Mouse (Mus musculus) large intestine, adult 2 months (tissue): ENCODE results near the gene Togaram2. TPM values are rescaled to one million over a fixed set of nuclear protein-coding genes. Genes with fewer than 3 reads are reported as not detected.
"Not testable (repeated sequence)": the region's sequence is repeated elsewhere in the genome, so short reads cannot be mapped to it uniquely, and the experiment has no call there.

Experiments
- DNase-seq: peaks from one replicate; pipeline ENCODE4 v3.0.0-alpha.2; 2012; ENCODE audit warnings: low read depth, low spot score
- WGBS: fragments of 180-500 bp; shearing (Covaris S2); methylation state at CpG from one replicate; pipeline ENCODE4 v1.1.7; 2018; 5-methylcytosine and 5-hydroxymethylcytosine counted together
- polyA plus RNA-seq: library from polyadenylated mRNA; depleted of rRNA; stranded (reverse); fragments of >200 nt; gene quantifications from 2 replicates; pipeline ENCODE4 v1.2.3, GENCODE M21; 2012; rRNA removed

Togaram2 gene
- polyA plus RNA-seq = 0.27 and 0.29 TPM in 2 replicates

DNA sequence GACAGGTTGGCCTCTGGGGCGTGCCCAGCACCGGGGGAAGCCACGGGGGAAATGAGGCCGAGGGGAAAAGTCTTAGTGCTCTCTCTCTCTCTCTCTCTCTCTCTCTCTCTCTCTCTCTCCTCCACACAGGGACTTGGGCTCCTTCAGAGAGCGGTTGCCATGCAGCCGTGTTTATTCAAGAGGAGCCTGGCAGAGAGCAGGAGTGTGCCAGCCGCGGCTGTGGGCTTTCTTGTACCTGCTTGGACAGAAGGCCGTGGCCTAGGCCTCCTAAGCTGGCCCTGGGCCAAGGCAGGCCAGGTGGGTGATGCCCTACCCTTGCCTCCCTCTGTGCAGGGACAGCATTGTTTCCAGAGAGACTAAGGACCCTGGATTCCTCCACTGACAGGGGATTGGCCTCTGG is at the start of gene Togaram2:
Togaram2 (plus strand) TSS at position 170 of the 400 bp plus-strand sequence.
- DNase-seq = no peak
- 36% methylated on average over 9 of the region's 9 CpGs for WGBS

DNA sequence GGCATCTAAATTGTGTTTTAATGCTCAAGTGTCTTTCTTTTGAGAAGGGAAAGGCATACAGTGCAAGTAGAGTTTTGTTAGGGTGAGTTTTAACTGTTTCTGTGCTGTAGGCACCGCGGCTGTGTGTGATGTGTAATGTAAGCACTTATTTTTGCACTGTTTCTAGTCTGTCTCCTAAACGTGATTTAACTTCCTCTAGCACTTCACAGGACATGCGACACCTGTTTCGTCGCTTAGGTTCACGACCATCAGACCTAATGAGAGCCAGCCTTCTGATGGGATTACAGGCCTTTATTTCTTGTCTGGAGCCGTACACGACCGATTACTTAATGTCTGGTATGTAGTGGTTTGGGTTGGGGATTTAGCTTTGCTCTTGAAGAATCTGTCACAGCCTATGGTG is 41.3 kb upstream of the Togaram2 start:
- no peak for DNase-seq
- WGBS = 83% methylated on average over 10 of the region's 10 CpGs

DNA sequence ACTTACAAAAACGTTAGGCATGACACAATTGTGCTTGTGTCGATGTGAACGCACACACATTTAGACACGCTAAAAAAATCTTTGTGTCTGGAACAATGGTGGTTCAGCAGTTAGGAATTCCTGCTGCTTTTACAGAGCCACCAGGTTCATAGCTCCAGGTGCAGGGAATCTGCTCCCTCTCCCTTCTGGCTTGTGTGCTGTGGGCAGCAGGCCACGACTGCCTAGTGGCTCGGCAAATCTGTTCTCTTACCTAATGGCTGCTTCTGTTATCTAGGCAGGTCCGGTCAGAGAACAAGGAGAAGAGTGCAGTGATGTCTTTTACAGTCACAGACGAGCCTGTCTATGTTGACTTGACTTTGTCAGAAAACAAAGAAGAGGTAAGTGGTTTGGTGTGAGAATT is 39.7 kb upstream of the Togaram2 start:
- DNase-seq = no peak
- 78% methylated on average over 8 of the region's 8 CpGs for WGBS

DNA sequence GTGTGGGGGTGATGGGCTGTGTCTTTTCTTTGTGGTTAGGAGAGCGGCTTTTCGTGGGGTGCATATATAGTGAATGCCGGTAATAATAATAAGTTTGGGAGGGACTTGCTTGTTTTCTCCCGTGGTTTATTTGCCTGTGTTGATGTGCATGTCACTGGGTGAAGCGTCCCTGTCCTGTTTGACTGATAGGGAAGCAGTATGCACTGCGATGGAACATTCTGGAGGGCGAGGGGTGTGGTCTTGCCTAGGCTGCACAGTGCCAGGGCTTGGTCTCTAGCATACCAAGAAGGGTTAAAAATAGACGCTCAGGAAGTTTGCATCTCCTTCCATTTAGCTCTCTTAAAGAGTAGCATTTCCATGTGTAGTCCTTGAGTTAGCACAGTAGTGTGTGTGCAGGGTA is 36.3 kb upstream of the Togaram2 start:
- no peak for DNase-seq
- WGBS = 88% methylated on average over 8 of the region's 8 CpGs

DNA sequence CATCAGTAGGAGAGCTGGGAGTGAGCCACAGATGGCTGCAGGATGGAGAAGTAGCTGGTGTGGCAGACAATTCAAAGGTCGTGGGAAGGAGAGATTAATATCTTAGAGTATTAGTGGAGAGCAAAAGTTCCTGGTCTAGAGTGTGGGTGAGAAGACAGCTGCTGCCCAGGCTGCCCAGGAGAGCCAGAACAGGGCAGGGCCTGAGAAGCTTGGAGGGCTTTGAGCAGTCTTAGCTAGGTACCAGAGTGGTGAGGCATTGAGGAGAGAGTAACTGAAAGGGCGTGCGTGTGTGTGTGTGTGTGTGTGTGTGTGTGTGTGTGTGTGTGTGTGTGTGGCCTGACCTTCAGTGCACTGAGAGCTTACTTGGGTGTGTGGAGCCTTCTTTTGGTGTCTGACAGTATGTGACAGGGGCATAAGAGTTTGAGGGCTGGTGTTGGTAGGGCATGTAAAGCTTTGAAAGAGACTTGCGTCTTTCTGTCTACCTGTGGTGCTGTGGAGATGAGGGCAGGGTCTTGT is 35.3 kb upstream of the Togaram2 start:
- DNase-seq = no peak
- 86% methylated on average over 4 of the region's 4 CpGs for WGBS

DNA sequence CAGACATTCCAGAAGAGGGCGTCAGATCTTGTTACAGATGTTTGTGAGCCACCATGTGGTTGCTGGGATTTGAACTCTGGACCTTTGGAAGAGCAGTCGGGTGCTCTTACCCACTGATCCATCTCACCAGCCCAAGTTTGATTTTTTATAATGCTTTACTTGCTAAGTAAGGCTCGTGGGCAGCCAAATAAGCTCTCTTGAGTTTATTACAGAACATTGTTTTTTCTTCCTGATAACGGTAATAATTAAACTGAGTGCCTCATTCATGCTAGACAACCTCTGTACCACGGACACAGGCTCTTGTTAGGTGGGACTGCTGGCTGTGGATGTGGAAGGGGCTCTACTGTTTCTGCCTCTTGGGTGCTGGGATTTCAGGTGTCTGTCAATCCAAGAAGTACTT is 34.0 kb upstream of the Togaram2 start:
- 26% methylated on average over 5 of the region's 5 CpGs for WGBS
- not testable (repeated sequence) for DNase-seq

DNA sequence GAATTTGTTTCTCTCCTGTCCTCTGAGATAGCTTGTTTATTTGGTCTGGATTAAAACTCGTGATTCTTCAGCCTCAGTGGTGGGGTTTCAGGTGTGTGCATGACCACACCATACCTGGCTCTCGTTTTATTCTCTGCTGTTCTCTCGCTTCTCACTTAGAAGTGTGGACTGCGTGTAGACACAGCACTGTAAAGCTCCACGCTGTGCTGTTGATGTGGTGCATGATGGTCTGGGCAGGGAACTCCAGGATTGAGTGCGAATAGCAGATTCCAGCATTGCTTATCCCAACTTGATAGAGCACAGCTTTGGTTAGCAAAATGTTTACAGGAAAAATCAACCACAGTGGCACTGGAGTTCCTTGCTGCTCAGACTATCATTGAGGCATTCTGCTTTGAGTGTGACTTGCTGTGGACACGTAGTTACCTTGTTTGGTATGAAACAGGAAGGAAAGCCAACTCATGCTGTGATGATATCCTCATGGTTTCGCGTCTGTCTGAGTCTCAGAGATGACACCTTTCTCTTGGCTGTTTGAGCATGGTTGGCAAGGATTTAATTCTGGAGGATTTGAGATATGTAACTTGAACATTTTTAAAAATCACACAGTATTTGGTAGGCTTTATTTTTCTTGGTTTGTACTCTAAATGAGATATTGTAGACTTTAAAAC is 32.5 kb upstream of the Togaram2 start:
- 88% methylated on average over 9 of the region's 9 CpGs for WGBS
- no peak for DNase-seq

DNA sequence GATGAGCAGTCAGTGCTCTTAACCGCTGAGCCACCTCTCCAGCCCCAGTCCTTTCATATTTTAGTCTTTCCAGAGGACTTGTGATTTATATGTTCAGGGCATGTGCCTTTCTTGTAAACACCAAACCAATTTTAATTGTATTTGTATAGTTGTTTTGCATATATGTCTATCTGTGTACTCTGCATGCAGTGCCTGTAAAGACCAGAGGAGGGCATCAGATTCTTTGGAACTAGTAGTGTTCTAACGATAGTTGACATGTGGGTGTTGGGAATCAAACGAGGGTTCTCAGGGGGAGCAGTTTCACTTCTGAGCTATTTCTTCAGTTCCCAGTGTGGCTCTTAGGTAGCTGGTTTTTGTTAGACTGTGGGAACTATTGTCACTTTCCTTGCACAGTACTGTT is 30.9 kb upstream of the Togaram2 start:
- DNase-seq = no peak
- 83% methylated on average over 3 of the region's 3 CpGs for WGBS

DNA sequence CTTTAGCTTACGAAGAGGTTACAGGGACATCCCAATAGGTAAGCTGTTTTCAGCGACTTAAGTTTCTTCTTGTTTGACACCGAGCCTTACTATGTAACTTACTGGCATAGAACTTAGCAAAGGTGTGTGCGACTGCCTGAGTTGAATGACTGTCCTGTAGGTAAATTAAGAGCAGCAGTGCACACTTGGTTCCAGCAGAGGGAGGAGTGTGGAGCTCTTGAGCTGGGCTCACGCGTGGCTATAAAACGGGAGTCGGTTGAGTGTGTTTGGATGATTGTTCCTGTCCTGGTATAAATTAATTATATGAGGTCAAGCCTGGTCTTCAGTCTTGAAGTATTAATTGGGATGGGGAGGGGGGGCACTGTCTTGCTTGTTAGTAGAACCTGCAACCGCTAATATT is 23.1 kb upstream of the Togaram2 start:
- DNase-seq = no peak
- 73% methylated on average over 9 of the region's 9 CpGs for WGBS

DNA sequence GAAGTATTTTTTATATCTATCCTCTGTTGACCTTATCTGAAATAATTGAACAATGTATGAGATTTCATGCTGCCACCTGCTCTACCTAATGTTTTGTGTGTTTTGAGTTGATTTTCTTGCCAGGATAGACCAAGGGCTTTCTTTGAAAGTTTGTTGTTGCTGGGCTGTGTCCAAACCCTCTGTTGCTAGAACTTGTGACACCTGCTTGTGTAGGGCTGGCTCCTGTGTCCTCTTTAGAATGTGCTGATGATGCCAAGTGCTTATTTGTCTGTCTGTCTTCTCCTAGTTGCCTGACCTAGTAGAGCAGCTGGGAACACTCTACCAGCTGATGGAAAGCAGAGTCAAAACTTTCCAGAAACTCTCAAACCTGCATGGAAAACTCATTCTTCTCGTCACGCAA is 20.6 kb upstream of the Togaram2 start:
- 83% methylated on average over 2 of the region's 2 CpGs for WGBS
- no peak for DNase-seq

DNA sequence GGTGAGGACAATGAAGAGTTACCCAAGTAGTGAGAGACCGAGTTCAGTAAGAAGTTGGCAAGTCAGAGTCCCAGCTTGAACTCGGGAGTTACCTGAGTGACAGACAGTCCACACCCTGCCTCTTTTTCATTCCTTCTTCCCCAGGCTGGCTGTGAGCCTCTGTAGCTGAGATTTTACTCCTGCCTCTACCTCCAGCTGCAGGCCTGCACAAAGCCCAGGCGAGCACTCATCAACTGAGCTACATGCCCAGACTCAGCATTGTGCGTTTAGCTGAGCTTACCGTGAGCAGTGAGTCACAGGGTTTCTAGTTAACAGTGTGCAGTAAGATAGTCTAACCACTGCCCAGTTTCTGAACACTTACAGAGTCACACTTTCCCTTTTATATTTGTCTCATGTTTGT is 20.1 kb upstream of the Togaram2 start:
- DNase-seq = no peak
- 82% methylated on average over 5 of the region's 5 CpGs for WGBS

DNA sequence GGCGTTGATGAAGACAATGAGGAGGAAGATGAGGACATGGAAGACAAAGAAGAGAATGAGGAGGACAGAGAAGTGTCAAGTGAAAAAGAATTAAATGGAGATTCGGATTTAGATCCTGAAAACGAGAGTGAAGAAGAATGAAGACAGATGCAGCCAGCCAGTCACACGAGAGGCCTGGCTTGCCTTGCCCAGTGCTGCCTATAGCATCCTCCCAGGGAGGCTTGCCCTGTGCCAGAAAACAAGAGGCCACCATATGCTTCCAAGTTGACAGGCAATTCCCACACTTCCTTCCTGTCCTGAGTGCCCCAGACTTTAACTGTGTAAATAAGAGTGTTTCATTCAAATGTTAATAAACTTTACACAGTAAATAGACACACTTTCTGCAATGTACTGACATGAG is 15.5 kb upstream of the Togaram2 start:
- no peak for DNase-seq
- WGBS = 84% methylated on average over 4 of the region's 4 CpGs

DNA sequence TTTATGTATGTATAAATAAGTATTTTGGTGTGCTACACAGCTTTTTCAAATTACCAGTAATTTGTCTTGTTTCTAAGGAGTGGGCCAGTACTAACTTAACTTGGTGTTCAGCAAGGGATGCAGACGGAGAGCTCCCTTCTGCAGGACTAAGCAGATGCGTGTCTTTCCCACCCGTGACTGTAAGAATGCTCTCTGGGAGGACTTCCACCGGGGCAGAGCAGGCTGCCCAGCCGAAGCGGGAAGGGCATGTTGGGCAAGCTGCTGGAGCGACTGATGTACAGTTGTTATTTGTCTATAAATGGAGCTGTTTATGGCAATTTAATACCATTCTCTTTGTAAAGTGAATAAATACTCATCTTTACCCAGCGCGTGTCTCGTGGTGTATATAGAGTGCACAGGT is 14.4 kb upstream of the Togaram2 start:
- DNase-seq = no peak
- 93% methylated on average over 10 of the region's 10 CpGs for WGBS

DNA sequence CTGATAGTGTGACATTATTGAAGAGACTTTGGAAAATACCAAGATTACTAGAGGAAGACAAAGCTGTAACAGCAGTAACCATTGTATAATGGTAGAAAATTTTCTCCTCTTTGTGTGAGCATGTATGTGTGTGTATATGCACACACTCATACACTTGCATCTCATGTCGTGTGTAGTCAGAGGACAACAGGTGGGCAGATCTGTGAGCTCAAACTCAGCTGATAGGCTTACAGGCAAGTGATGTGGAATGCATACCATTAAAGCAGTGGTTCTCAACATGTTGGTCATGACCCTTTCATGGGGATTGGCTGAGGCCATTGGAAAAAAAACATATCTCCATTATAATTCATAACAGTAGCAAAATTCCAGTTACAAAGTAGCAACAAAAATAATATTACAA is 12.7 kb upstream of the Togaram2 start:
- 43% methylated on average over 1 of the region's 1 CpGs for WGBS
- no peak for DNase-seq

DNA sequence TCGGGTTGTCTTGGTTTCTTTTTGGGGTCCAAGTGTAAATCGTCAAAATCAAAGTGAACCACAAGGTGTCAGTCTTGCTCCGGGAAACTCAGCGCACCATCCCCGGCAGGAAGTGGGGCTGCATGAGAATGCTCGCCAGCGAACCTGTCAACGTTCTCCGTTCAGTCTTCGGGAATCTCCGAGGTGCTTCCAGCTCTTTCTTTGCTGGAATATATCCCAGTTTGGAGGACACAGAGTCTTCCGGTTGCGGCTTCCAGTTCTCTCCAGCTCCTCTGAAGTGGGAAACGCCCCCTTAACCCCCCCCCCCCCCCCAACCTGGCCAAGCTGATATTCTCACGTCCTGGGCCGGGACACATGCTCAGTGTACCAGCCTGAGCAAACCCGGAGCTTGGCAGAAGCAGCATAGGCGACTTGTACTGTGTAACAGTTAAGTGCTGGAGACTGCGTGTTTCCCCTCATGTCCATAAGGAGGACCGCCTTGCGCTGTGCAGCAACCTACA is 10.3 kb upstream of the Togaram2 start:
- 10% methylated on average over 21 of the region's 21 CpGs for WGBS

DNA sequence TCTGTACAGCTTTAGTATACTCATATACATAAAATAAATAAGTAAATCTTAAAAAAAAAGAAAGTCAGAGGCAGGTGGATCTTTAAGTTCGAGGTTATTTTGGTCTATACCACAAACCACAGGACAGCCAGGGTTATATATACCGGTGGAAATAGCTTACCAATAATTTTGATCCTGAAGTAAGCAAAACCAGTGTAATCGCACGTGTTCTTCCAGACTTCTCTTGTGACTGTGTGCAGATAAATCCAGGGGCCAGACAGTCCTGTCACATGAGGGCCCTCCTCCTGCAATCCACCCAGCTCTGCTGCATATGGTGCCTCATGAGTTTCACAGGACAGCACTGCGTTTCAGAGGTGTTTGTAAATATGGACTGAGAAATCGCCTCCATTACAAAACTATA is 9.6 kb upstream of the Togaram2 start:
- WGBS = 79% methylated on average over 6 of the region's 6 CpGs
- DNase-seq = no peak

More for the DNA sequence above, 10.3 kb upstream of the Togaram2 start:
- peak; percentile 18 for DNase-seq

DNA sequence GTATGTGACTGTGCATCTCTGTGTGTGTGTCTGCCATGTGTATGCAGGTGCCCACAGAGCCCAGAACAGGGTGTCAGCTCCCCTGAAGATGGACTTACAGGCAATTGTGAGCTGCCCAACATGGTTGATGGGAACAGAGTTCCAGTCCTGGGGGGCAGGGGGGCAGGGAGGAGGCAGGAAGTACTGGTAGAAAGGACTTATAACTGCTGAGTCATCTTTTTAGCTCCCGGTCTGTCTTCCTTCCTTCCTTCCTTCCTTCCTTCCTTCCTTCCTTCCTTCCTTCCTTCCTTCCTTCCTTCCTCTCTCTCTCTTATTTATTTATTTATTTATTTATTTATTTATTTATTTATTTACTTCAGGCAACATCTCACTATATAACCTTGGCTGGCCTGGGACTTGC is 8.9 kb upstream of the Togaram2 start:
- WGBS = 77% methylated on average over 1 of the region's 1 CpGs
- DNase-seq = no peak

DNA sequence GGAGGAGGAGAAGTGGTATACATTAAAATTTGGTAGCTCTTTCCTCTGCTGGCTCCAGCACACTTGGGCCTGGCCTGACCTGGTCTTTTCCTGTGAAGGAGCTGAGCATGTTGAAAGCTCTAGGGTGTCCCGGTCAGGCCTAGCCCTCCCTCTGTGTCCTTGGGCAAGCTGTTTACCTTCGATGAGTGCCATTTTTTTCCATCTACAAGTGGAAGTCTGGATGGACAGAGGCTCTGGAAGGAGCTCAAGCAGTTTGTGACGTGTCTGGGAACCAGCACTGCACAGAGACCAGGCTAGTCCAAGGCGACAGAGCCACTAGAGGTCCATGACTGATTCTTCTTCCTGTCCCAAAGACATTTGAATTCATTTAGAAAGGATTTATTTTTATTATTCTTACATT is 7.9 kb upstream of the Togaram2 start:
- DNase-seq = no peak
- WGBS = 85% methylated on average over 4 of the region's 4 CpGs

DNA sequence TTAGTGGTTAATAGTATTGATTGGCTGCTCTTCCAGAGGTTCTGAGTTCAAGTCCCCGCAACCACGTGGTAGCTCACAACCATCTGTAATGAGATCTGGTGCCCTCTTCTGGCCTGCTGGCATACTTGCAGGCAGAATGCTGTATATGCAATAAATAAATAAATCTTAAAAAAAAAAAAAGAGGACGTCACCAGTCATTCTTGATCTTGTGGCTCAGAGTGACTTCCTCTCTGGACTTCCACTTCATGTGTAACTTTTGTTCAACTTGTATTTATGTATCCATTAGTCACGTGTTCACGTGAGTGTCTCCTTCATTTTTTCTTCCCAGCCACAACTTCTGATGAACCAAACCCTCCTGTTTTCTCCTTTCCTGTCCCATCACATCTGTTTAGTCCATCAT is 3.5 kb upstream of the Togaram2 start:
- DNase-seq = no peak

DNA sequence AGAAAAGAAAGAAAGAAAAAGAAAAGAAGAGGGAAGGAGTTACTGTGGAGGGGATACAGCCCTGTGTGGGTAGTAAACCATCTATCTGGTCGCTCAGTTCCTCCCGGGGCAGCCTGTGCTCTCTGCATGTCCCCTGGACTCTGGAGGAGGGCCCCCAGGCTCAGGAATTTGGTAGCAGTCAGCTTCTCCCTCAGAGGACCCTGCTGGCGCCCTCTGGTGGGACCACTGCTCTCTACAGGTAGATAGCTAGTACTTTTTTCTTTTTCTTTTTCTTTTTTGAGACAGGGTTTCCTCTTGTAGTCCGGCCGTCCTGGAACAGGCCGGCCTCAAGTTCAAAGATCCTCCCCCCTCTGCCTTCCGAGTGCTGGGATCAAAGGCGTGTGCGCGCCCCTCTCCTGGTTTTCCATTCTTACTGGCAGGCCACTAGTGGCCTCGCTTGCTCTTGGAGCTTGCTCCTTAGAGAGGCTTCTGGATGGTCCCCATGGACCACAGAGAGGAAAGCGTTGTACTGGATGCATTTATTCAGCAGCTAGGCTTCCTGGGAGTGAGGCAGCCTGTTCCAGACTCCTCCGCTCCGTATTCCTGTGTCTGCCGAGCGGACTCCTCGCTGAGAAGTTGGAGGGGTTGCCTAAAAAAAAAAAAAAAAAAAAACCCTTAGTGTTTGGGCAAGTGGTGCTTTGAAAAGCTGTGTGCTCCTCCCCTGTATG is 1.1 kb upstream of the Togaram2 start:
- no peak for DNase-seq
- 68% methylated on average over 17 of the region's 17 CpGs for WGBS

More for the DNA sequence above, 3.5 kb upstream of the Togaram2 start:
- WGBS = 75% methylated on average over 5 of the region's 5 CpGs

DNA sequence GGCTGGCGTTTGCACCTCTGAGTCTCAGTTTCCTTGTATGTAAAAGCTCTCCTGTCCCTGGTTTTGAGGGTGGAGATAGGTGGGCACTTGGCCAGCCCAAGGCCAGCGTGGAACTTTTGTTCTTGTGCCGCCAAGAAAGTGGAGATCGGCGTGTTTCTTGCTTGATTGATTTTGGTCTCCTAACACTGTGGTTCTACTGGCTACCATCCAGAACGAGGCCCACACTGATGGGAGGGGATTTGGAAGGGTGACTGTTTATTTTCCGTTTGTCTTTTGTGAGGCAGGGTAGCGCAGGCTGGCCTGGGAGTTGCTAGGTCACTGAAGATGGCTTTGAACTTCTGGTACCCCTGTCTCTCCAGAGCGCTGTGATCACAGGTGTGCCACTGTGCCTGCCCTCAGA is 875 bp downstream of the Togaram2 start:
- 60% methylated on average over 9 of the region's 9 CpGs for WGBS
- DNase-seq = no peak
